Mouse (Mus musculus): ENCODE data around the gene 6030445D17Rik. TPM values are rescaled to one million over a fixed set of nuclear protein-coding genes. Genes with fewer than 3 reads are reported as not detected.

The 6030445D17Rik gene
- total RNA-seq (2021) = under 1 TPM; 0.13 to 0.17 TPM
- long read RNA-seq, experiment 1 = 0 reads
- long read RNA-seq, experiment 2 = 0 reads

DNA sequence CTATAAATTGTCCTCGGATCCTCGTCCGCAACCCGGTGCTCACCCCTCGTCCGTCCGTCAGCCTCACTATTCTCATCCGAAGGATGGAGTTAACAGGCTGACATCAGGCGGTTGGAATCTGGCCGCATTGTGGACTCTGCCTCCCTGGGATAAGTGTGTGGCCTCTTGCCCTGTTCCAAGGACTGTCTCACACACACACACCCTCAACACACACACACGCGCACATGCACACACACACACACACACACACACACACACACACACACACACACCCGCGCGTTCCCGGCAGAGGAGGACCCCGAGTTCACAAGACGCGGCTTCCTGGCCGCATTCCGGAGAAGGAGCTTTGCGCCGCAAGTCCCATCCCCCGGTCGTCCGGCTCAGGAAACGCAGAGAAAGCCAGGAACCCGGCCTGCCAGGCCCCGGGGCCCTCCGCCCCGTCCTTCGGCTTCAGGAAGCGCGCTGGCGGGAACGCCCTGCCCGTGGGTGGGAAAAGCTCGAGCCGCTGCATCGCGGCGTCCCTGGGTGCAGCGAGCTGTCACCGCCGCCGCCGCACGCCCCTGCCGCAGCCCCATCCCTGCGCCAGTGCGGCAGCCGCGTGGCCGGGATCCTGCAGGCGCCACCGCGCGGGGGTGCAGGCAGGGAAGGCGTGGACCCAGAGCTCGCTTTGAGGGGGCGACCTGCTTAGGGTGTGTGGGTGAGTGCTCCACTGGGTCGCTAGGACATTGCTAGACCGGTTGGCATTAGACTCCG, at the start of gene 6030445D17Rik:
Gene 6030445D17Rik (plus strand): TSS at position 165 of the 753 bp plus-strand sequence.
- no peak; the same call in 1 of the 2 replicates for TF ChIP-seq CTCF (IDR thresholded peaks at IDR 0.05)

DNA sequence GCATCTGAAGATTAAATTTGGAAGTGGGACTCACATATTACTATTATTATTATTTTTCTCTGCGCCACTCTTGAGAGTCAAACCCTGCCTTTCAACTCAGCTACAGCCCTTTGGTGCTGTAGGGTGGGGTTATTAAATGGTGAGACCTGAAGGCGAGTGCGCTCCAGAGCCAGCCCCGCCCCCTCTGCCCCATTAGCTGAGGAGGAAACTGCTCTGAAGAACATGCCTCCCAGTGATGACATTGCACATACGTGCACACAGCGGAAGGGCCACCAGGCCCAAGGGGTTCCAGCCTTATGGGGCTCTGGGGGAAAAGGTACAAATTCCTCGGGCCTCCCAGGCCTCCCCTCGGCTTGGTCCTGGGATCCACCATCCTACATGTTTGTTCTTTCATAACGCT, 46.6 kb upstream of the 6030445D17Rik start:
- no peak overlapping the region for H3K27ac ChIP-seq
- DNase-seq = no peak
- no peak for TF ChIP-seq CTCF (IDR thresholded peaks at IDR 0.05)
- intact Hi-C loops (cut with DNase I) = no loop called here
- H3K4me3 ChIP-seq = no peak overlapping the region

More for the DNA sequence above, at the start of gene 6030445D17Rik:
- intact Hi-C loops (cut with DNase I) = no loop called here
- DNase-seq = peak; percentile 88
- peak within 1 kb of the TSS; percentile 93 for H3K27ac ChIP-seq
- peak within 1 kb of the TSS; percentile 88 for H3K4me3 ChIP-seq

DNA sequence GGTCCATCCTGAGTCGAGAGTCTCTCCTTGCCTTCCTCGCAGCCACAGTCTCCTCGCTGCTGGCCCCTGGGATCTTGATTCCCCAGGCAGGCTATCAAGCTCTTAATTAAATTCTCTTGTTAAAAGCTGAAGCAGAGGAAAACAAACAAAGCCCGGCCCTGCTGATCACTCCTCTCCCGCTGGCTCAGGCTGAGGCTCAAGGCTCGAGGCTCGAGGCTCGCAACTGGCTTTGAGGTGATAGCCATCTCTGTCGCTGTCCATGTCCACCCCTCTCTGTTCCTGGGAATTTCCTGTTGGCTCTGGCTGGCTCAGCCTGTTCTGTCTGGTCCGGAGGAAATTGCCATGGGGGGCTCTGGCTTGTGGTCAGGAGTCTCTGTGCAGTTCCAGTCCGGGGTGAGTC, 43.1 kb upstream of the 6030445D17Rik start:
- DNase-seq = no peak
- no peak for TF ChIP-seq CTCF (IDR thresholded peaks at IDR 0.05)
- no peak overlapping the region for H3K27ac ChIP-seq
- intact Hi-C loops (cut with DNase I) = no loop called here
- no peak overlapping the region for H3K4me3 ChIP-seq

DNA sequence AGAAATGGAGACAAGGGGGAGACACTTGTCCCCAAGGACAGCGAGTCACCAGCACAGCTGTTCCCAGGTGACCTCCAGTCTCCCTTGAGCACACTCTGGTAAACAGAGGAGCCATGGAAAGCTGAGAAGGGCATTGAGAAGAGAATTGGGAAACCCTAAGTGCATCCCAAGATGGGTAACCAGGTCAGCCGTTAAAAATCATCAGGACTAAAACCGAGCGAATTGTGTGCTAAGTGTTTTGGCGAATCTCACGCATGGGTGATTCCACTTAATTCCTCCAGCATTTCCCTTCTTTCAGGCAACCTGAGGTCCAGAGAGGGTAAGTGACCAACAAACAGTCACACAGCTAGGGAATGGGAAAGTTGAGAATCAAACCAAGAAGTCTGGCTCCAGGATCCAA, 42.7 kb upstream of the 6030445D17Rik start:
- TF ChIP-seq CTCF (IDR thresholded peaks at IDR 0.05) = no peak
- DNase-seq = no peak
- intact Hi-C loops (cut with DNase I) = no loop called here

DNA sequence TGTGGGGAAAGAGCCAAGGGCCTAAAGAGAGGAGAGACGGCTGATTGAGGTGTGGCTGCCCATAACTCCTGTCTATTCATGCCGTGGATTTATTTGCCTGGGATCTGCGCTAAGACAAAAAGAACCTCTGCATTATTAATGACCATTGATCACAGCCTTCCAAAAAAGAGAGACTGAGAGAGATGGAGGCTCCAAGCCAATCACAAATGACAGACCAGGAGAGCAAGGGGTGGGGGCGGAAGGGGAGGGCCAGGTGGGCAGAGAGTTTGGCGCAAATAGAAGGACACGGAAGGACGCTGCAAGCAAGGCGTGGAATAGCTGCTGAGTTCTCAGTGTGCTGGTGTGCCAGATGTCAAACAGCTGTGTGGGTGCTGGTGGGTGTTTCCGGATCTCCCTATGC, 38.8 kb upstream of the 6030445D17Rik start, which contains the start of gene Htr1d:
Gene Htr1d (plus strand): TSS at position 301 of the 400 bp plus-strand sequence.
- DNase-seq = no peak
- intact Hi-C loops (cut with DNase I) = no loop called here
- peak within 1 kb of the TSS; percentile 64 for H3K4me3 ChIP-seq
- no peak within 1 kb of the TSS for H3K27ac ChIP-seq
- no peak for TF ChIP-seq CTCF (IDR thresholded peaks at IDR 0.05)

More for the DNA sequence above, 42.7 kb upstream of the 6030445D17Rik start:
- H3K4me3 ChIP-seq = no peak overlapping the region
- no peak overlapping the region for H3K27ac ChIP-seq

DNA sequence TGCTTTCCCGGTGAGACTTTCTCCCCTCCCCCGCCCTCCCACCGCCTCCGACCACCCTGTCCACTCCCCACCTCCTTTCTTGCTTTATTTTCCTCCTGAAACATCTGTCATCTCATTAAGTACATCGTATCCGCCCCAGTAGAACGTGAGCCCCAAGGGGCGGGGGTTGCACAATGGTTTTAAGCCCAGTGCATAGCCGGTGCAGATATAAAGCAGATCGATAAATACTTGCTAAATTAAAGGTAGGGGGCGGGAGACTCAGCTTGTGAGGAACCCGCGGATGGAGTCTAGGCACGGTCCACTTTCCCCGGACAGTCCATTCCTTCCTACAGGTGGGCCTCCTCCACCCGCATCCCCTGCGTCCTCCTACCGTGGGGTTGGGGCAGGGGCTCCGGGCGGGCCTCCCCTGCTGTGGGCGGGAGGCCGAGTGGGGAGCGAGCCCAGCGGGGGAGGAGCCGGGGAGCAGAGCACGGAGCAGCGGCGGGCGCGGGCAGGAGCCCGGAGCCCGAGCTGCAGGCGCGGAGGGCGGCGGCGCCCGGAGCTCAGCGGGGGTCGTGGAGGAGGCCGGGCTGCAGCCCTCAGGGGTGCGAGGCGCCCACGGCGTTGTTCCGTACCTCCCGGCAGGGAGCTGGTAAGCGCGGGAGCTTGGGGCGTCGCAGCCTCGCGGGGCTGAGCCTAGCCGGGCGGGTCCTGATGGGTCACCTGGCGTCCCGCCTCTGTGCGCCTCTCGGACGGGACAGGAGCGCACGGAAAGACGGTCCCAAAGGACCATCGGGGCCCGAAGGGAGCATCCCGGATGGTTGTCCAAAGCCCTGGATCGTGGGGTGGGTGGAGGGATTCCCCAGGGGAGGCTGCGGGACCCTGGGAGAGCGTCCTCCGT, 37.7 kb upstream of the 6030445D17Rik start:
- intact Hi-C loops (cut with DNase I) = no loop called here
- no peak for TF ChIP-seq CTCF (IDR thresholded peaks at IDR 0.05)
- Histone ChIP-seq H3K4me3 (peak overlapping the region; percentile 64), H3K27ac (no peak overlapping the region)
- DNase-seq = no peak

DNA sequence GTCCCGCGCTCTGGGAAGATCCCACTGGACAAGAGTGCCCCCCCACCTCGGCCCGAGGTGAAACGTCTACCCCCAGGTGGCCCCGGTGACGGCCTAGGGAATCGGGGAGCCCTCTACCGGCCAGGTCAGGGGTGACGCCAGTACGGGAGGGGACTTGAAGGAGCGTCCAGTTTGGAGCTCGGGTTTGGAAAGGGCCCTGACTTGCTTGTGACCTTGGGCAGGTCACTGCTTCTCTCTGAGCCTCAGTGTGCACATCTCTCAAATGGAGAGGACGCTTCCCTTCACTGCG, 37.1 kb upstream of the 6030445D17Rik start:
- intact Hi-C loops (cut with DNase I) = no loop called here
- DNase-seq = peak; percentile 33
- no peak overlapping the region for H3K27ac ChIP-seq
- H3K4me3 ChIP-seq = peak overlapping the region; percentile 64
- TF ChIP-seq CTCF (IDR thresholded peaks at IDR 0.05) = peak; percentile 38; the same call in 1 of the 2 replicates

DNA sequence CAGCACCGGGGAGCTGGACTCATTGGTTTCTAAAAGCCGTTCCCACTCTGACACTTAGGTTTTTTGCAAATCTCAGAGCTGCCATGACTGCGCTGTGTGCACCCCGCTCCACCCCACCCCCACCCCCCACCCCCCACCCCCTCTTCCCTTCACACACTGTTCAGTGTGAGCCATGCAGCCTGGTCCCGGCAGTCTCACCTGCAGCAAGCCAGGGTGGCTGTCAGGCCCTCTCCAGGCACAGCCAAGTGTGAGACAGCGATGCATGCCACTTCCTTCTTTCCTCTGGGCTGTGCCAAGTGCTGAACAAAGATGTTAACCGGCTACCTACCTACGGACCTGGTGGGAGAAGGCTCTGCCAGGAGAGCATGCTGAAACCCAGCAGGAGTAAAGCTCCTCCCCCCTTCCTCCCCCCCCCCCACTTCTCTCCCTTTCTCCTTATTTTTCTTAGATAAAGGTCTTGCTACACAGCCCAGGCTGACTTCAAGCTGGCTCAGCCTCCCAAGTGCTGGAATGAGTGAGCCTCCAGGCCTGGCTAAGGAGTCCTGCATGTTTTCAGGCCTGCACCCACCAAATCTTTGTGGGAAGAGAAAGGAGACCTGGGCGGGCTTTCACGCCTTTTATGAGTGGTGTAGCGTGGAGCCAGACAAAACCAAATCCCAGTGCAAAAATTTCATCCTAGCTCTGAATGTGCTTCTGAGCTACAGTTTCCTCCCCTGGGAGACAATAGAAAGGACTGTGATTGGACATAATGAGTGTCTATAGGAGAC, 31.3 kb upstream of the 6030445D17Rik start:
- no peak for TF ChIP-seq CTCF (IDR thresholded peaks at IDR 0.05)
- no peak for DNase-seq
- intact Hi-C loops (cut with DNase I) = no loop called here
- Histone ChIP-seq H3K27ac (no peak overlapping the region), H3K4me3 (no peak overlapping the region)

DNA sequence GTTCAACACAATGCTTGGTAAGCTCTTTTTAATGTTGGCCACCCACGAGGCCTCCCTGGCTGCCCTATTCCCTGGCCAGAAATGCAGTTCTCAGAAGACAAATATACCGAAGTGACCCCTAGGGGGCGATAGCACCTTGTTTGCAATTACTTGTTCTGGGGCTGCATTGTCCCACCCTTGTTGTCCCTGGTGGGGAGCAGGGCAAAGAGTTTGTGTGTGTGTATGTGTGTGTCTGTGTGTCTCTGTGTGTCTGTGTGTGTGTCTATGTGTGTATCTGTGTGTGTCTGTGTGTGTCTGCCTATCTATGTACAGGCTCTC, 30.7 kb upstream of the 6030445D17Rik start:
- no peak overlapping the region for H3K4me3 ChIP-seq
- no peak overlapping the region for H3K27ac ChIP-seq
- TF ChIP-seq CTCF (IDR thresholded peaks at IDR 0.05) = peak; percentile 72
- DNase-seq = peak; percentile 45
- intact Hi-C loops (cut with DNase I) = no loop called here

DNA sequence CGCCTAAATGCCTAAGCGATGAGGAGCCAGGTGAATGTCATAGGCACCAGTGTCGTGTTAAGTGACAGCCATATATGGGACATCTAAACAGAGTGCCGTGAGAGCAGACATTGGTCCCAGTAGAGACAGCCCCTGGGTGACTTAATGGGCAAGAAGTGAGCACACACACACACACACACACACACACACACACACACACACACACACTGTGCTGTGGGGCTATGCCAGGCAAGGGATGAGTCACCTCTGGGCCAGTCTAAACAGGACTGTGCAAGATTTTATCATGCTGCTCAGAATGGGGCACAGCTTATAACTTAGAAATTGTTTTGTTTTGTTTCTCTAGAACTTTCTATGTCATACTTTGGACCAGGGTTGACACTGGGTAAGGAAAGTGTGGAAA, 28.0 kb upstream of the 6030445D17Rik start:
- Histone ChIP-seq H3K27ac (no peak overlapping the region), H3K4me3 (no peak overlapping the region)
- intact Hi-C loops (cut with DNase I) = no loop called here
- DNase-seq = no peak
- no peak for TF ChIP-seq CTCF (IDR thresholded peaks at IDR 0.05)

DNA sequence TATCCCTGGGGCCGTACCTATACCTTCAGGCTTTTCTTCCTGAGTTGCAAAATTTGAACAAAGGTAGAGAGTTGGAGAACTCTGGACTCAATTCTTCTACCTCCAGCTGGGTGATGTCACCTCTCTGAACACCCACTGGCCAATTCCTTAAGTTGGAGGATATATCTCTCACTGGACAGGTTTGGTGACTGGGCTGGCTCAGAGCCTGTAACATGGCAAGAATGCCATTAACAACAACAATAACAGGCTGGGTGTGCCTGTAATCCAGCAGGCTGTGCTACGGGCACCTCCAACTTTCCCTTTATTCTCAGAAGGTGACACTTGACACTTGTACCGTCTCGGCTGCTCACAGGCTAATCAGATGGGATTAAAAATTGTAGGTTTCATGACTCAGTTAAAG, 22.9 kb upstream of the 6030445D17Rik start:
- intact Hi-C loops (cut with DNase I) = no loop called here
- no peak for TF ChIP-seq CTCF (IDR thresholded peaks at IDR 0.05)
- Histone ChIP-seq H3K27ac (no peak overlapping the region), H3K4me3 (no peak overlapping the region)
- no peak for DNase-seq

DNA sequence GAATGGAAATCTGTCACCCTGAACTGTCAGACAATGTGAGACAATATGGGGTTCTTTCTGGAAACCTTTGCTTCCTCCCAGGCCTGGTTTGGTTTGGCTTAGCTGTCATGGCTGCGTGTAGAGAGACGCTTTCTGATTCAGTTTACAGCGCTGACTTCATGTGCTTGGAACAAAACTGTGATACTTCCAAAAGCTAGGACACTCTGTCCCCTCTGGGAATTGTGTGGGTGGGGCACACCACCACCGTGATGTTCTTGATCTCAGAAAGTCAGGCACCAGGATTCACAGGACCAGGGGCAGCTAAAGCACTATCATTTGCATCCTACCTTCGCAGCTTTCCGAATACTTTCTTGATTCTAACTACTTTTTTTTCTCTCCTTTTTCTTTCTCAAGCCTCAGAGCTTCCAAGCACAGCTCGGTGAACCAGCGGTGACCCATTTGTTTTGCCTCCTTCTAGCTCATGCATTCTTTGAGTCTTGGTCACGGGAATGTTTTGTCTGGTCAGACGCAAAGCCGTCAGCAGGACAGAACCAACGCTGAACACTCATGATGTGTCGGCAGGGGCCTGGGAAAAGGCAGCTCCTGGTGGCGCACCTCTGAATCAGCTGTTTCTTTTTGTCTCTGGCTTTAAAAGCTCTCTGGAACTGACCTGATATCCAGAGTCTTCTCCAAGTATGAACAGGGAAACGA, 20.6 kb upstream of the 6030445D17Rik start:
- DNase-seq = peak; percentile 34
- no peak for TF ChIP-seq CTCF (IDR thresholded peaks at IDR 0.05)
- Histone ChIP-seq H3K4me3 (no peak overlapping the region), H3K27ac (no peak overlapping the region)
- intact Hi-C loops (cut with DNase I) = no loop called here

All from gastrocnemius, adult 2 months (tissue).